Mouse (Mus musculus): ENCODE data around the gene Trim9. TPM values are rescaled to one million over a fixed set of nuclear protein-coding genes. Genes with fewer than 3 reads are reported as not detected.

The Trim9 gene
- total RNA-seq, 2 experiments from 2014 or later = 344 to 385 TPM

DNA sequence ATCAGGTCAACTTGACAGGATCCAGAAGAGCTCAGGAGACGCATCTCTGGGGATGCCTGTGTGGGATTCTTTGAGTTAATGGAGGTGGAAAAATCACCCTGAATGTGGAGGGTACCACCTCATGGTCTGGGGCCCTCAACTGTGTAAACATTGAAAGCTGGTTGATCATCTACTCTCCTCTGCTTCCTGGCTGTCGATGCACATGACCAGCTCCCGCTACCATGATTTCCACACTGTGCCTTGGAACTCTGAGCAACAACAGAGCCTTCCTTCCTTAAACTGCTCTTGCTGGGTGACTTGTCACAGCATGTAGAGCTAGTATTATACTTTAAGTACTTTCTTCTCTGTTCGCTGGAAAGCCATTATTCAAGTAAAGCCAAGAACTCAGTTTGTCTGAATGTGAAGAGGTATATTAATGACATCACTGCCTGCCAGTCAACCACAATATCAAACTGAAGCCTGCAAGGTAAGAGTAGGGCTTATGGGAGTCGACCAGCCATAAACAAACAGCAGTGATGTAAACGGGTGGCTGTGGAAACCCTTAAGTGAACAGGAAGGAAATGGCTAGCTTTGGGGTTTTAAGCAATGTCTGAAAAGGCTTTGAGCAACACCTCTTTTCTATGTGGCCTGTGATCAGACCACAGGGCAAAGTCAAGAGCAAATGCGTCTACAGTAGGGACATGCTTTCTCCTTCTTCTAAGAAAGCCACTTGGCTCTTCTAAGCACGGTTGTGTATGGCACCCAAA, 128.4 kb downstream of the Trim9 start:
- DNase-seq (ENCODE audit: low spot score in 2 of 2) = no peak

DNA sequence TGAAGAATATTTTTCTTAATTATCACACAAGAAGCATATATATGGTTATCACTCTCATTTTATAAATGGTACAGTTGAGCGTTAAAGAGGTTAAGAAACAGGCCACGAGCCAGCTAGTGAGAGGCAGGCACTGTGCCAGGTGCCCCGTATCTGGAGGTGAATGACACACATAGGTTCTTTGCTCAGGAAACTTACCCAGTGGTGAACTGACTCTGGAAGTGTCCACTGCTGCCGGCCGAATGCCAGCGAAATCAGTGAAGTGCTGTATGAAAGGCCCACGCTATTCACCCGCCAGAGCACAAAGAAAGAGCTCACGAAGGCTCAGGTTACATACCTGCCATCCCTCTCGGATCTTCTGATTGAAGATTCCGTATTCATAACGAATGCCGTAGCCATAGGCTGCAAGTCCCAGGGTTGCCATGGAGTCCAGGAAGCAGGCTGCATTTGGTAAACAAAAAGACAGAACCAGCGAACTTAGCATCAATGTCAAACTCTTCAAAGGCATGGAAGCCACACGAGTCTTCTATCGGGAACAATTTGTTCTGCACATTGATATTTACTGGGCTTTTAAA, 131.1 kb downstream of the Trim9 start:
- DNase-seq (ENCODE audit: low spot score in 2 of 2) = no peak

DNA sequence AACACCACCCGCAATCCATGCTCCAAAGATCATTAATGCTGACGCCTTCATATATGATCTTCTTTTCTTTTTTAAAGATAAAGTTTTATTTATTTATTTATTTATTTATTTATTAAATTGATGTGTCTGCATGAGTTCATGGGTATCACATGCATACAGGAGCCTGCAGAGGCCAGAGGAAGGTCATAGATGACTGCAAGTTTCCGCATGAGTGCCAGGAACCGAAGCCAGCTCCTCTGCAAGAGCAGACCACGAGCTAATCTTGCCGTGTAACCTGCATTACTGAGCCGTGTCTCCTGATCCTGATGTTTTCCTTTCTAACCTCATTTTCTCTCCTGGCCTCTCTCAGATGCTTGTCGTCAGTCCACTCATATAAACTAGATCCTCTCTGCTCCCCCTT, 133.1 kb downstream of the Trim9 start:
- DNase-seq (ENCODE audit: low spot score in 2 of 2) = no peak

DNA sequence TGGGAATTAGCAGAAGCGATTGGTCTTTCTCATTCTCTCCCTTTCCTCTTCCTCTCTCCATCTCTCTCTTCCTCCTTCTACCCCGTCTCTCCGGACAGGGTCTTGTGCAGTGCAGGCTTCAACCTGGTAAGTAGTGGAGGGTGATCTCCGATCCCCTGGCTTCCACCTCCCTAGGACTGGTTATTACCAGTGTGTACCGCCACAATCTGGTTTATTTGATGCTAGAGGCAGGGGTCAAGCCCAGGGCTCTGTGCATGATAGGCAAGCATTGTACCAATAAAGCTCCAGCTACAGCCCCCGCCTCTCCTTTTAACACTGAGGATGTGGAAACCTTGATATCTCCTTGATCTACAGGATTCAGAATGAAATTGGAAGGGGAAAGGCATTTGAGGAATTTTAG, 133.8 kb downstream of the Trim9 start:
- DNase-seq (ENCODE audit: low spot score in 2 of 2) = no peak

DNA sequence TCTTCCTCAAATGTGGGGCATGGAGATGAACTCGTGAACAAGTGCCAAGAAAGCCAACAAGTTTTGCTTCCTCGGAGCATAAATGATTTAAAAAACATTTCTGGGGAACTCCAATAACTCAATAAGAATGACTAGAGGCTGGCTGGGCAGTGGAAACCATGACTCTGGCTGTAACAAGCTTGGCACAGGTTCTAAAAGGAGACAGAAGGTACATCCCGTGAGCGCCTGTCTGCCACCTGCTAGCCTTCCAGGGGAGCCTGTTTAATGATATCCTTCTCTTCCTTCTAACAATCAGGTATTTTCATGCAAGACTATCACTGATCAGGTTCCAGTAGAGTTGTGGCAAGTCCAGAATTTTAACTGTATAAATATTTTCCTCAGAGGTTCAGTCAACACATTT, 134.9 kb downstream of the Trim9 start:
- DNase-seq (ENCODE audit: low spot score in 2 of 2) = no peak

DNA sequence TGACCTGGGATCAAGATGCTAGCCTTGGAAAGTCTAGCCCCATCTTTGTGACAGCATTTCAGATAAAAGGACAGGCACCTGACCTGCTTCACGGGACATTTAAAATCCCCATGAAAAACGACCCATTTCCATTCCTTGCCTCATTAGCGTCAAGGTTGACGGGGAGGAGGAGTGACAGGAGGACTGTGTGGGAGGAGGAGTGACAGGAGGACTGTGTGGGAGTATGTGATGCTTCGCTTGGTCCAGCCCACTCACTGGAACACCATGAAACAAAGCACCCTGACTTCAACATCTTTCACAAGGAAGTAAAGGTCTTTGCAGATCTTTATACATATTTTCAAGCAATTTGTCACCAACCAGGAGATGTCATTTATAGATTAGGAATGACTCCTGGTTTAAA, 139.2 kb downstream of the Trim9 start:
- no peak for DNase-seq (ENCODE audit: low spot score in 2 of 2)

DNA sequence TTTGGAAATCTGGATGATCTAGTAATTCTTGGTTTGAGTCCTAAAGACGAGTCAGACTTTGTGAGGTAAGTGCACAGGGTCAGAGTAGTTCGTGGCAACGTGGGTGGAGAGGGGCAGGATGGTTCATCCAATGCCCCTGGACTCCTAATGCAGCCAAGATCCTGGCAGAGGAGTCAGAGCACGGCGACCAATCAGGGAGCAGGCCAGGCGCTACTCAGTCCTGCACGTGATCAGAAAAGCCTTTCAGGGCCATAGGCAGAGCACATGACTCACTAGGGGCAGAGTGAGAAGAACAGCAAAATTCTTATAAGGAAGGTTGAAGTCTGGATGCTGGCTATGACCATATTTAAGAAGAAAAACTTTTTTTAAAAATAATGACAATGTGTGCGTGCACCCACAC, 143.0 kb downstream of the Trim9 start:
- no peak for DNase-seq (ENCODE audit: low spot score in 2 of 2)

DNA sequence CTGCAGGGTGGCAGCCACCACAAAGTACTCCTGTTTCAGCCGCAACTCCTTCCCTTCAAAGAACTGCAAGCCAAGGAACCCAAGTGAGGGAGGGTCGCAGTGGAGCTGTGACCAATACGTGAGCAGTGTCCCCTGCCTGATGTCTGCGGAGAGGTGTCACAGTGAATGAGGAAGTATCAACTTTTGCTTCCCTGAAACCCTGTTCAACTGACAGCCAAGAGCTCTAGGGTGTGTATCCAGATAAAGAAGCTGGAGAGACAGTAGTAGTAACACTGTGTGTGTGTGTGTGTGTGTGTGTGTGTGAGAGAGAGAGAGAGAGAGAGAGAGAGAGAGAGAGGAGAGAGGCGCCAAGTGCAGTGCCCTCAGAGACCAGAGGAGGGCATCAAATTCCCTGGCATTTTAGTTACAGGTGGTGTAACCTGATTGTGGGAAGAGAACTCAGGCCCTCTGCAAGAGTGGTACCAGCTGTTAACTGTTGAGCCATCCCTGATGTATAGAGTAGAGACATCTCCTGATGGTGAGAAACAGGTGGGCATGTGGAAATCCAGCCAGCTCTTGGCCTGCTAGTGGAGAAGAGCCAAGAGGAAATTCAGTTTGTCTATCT, 145.4 kb downstream of the Trim9 start:
- DNase-seq (ENCODE audit: low spot score in 2 of 2) = no peak

DNA sequence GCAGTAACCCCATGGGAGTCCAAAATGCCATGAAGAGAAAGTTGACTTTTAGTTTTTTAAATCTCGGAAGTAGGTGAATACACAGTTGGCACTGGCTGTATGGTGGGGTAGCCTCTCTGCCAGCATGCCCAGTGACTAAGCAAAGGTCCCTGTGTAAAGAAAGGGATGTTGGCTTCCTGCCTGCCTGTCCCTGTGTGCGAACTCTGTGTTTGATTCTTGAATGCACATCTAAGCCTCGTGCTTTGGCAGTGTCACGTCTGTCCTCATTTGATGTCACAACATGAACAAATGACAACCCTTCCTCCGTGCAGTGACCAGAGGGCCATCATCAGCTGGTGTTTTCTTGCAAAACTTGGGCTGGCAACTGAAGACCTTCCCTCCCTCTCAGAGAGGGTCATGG, 151.1 kb downstream of the Trim9 start:
- no peak for DNase-seq (ENCODE audit: low spot score in 2 of 2)

DNA sequence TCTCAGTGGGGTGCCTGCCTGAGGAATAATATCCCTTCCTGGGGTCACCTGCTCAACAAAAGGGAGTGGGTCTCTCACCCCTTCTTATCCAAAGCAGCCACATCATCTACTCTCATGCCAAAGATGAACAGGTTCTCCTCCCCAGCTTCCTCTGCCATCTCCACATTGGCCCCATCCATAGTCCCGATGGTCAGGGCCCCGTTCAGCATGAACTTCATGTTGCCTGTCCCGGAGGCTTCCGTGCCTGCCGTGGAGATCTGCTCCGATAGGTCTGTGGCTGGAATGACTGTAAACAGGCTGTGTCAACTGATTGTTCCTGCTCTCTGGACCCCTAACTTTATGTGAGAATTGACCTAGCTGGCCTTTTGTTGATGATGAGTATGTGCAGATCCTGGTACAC, 152.0 kb downstream of the Trim9 start:
- DNase-seq (ENCODE audit: low spot score in 2 of 2) = no peak

Other genes with a start within 250 kb of the Trim9 start
- 10 to 100 TPM; 54.0 to 66.9 TPM for gene Nin, start 233.9 kb downstream of the Trim9 start, total RNA-seq (2021)
- gene Abhd12b, start 193.5 kb downstream of the Trim9 start, total RNA-seq (2021) = not detected
- gene Pygl, start 116.1 kb downstream of the Trim9 start, total RNA-seq (2021) = 1 to 10 TPM; 3.8 to 5.8 TPM
- 10 to 100 TPM; 28.7 to 30.2 TPM for gene Tmx1, start 105.5 kb upstream of the Trim9 start, total RNA-seq (2021)

Data from left cerebral cortex, adult 18-20 months (tissue).